Mouse (Mus musculus) olfactory bulb, adult 2 months (tissue): ENCODE measurements at regions not wholly inside any gene's neighbourhood (a gene's known extent, or its start where the extent isn't known, plus 50 kb on each side); places are given as distances from the start of the nearest gene placed in this dataset.

ENCODE experiments used
- H3K27ac ChIP-seq: fragments of 200-500 bp; 2 replicates; pipeline ENCODE4 v1.5.1; 2012; ENCODE audit warnings: low read depth, low read length; ENCODE audit not compliant: insufficient read depth
- H3K4me1 ChIP-seq: fragments of 200-500 bp; 2 replicates; pipeline ENCODE4 v1.6.1; 2012; ENCODE audit warnings: low read length; ENCODE audit not compliant: control insufficient read depth, insufficient read depth
- H3K4me3 ChIP-seq: fragments of 200-500 bp; 2 replicates; pipeline ENCODE4 v1.5.1; 2012; ENCODE audit warnings: mild to moderate bottlenecking, low read depth, low read length, moderate library complexity; ENCODE audit not compliant: insufficient read depth
- CTCF ChIP-seq: fragments of 200-500 bp; IDR thresholded peaks from 2 replicates; pipeline ENCODE4 v1.5.1; 2012; ENCODE audit warnings: low read depth, mild to moderate bottlenecking, low read length, moderate library complexity; ENCODE audit not compliant: insufficient read depth
- POLR2A ChIP-seq: fragments of 200-500 bp; IDR thresholded peaks from 2 replicates; pipeline ENCODE4 v1.6.1; 2012; ENCODE audit warnings: mild to moderate bottlenecking, low read depth, low read length, moderate library complexity; ENCODE audit not compliant: insufficient read depth
- WGBS: fragments of 180-500 bp; shearing (Covaris S2); methylation state at CpG from one replicate; pipeline ENCODE4 v1.1.7; 2018; 5-methylcytosine and 5-hydroxymethylcytosine counted together

GRCm38 (mm10) chr15:90333275-90333674 lies 109.2 kb downstream of the Alg10b start:
- no peak overlapping the region for H3K4me3 ChIP-seq
- 33% methylated on average over 4 of the region's 4 CpGs for WGBS
- peak overlapping the region; percentile 51; the same call in 1 of the 2 replicates for H3K27ac ChIP-seq
- no peaks in the 10 kb centered on the region for H3K4me1 ChIP-seq
- TF ChIP-seq POLR2A = no peak
- TF ChIP-seq CTCF = no peak

DNA sequence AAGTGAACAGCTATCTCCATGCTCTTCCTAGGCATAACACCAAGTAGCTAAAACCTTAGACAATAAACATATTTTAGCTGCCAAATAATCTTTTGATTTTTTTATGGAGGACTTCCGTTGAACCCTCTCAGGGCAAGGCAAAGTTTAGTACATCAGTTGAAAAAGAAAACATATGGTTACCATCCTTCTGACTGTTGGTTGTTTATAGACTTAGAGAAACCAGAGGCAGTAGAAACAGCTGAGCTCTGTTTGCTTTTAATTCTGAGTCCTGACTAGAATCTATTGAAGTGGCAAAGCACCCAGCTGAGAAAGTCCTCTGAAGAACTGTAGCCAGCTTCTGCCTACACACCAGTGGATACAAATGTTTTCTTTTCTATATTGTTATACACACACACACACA lies 109.7 kb downstream of the Alg10b start:
- H3K27ac ChIP-seq = peak overlapping the region; percentile 51; the same call in 1 of the 2 replicates
- no peaks in the 10 kb centered on the region for H3K4me1 ChIP-seq
- H3K4me3 ChIP-seq = no peak overlapping the region
- TF ChIP-seq POLR2A (no peak), CTCF (no peak)
- 33% methylated on average over 1 of the region's 1 CpGs for WGBS

DNA sequence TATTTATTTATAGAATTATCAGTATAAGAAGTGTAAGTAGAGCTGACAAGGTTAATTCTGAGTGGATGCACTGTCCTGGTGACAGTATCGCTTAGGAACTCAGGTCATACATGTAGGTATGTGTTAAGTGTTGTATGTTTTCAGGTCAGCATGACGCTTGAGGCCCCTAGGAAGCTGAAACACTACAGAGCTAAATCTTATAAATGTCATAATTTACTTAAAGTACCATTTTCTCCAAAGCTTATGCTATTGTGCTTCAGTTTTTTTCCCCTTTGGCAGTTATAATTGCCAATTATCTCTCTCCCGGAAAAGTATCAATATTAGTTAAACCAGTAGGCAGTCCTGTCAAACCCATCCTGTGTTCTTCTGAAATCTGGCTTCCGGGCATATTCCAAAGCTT lies 110.3 kb downstream of the Alg10b start:
- WGBS = 74% methylated on average over 4 of the region's 4 CpGs
- Histone ChIP-seq H3K4me3 (no peak overlapping the region), H3K4me1 (no peaks in the 10 kb centered on the region), H3K27ac (no peak overlapping the region)
- no peak for TF ChIP-seq POLR2A
- TF ChIP-seq CTCF = no peak

DNA sequence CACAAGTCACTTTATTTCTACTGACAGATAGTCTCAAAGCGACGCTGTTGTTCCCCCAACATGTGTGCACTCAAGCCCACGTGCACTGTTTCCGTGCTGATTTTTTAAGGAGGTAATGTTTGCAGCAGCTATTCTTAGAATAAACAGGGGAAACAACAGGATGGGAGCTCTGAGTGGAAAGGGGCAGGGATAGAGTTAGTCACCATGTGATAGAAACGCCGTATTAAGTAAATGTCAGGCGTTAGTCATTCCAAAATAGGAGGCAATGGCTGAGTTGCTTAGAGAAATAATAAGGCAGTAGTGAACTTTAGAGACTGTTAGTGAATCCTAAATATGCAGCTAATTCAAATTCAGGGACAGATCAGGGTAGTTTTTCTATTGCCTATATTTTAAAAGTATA lies 111.4 kb downstream of the Alg10b start:
- no peak overlapping the region for H3K4me3 ChIP-seq
- H3K4me1 ChIP-seq = no peaks in the 10 kb centered on the region
- TF ChIP-seq POLR2A (no peak), CTCF (no peak)
- peak overlapping the region; percentile 10; the same call in 1 of the 2 replicates for H3K27ac ChIP-seq
- WGBS = 21% methylated on average over 7 of the region's 7 CpGs

DNA sequence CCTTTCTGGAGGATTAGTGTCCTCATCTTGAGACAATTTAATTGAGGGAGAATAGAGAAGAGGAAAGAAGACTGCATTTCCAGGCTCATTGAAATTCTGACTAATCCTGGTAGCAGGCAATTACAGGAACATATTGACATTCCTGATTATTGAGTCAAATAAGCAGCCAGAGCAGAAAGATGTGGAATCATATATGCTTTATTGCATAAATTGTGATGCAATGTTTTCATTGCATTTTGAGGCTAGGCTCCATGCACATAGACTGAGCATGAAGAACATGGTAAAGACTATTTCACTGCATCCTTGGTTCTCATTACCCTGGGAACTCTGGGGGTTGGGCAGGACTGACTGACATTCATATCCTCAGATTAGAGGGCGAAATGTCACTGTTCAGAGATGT lies 116.0 kb downstream of the Alg10b start:
- no peaks in the 10 kb centered on the region for H3K4me1 ChIP-seq
- WGBS = 94% methylated on average over 1 of the region's 1 CpGs
- no peak for TF ChIP-seq CTCF
- TF ChIP-seq POLR2A = no peak

GRCm38 (mm10) chr15:90341261-90341660 lies 117.2 kb downstream of the Alg10b start:
- no peak overlapping the region for H3K4me3 ChIP-seq
- TF ChIP-seq POLR2A (no peak), CTCF (no peak)
- 86% methylated on average over 2 of the region's 2 CpGs for WGBS
- H3K27ac ChIP-seq = no peak overlapping the region
- H3K4me1 ChIP-seq = no peaks in the 10 kb centered on the region

More for the DNA sequence above, 116.0 kb downstream of the Alg10b start:
- Histone ChIP-seq H3K4me3 (no peak overlapping the region), H3K27ac (no peak overlapping the region)

DNA sequence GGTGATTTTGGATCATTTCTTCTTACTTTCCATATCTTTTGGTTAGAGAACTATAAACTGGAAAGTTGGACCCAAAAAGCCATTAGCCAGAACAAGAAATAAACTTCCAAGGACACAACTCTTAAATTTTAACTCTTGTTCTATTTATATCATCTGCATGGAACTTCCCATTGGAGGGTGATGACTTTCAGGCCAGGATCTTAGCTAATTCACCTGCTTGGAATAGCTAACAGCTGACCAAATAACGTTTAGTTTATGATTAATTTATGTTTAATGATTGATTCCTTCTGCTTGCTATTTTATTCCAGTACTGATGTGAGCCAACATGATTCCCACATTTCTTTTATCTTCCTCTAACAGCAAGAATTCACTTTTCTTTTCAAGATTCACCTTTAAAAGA lies 119.7 kb downstream of the Alg10b start:
- TF ChIP-seq POLR2A (no peak), CTCF (no peak)
- WGBS = 85% methylated on average over 1 of the region's 1 CpGs
- Histone ChIP-seq H3K4me3 (no peak overlapping the region), H3K27ac (no peak overlapping the region), H3K4me1 (no peaks in the 10 kb centered on the region)

DNA sequence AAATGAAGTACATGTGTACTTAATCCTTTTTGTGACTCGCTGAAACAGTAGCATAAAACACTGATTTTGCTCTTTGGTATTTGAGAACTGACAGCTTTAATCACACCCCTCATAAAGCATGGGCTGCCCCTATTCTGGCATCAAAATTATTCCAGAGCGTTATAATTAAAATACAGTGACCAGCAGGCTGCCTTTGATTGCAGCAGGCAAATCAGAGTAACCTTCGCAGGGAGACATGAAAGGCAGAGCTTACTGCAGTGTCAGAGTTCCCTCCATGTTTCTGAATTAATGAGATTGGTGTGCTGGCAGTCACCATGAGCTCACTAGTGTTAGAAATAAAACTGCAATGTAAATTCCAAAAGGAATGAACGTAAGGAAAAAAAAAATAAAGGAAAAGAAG lies 120.8 kb downstream of the Alg10b start:
- Histone ChIP-seq H3K4me1 (no peaks in the 10 kb centered on the region), H3K4me3 (no peak overlapping the region), H3K27ac (no peak overlapping the region)
- WGBS = 56% methylated on average over 4 of the region's 4 CpGs
- TF ChIP-seq CTCF = no peak
- no peak for TF ChIP-seq POLR2A

DNA sequence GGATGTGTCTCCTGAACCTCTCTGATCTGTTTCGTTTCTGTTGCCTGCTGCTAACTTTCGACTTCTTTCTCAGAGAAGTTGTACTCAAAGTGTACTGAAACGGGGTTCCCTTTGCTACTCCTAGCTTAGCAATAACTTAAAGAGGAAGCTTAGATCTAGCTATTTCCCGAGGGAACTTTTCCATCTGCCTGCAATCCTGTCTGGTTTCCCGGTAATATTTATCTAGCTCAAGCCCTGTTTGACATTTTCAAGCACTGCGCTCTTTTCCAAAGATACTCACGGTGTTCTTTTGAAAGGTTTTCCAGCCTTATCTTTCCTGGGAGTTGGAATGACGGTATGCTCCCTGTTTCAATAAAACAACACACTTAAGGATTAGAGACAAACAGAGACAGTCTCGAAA lies 122.1 kb downstream of the Alg10b start:
- no peak for TF ChIP-seq CTCF
- no peak for TF ChIP-seq POLR2A
- 63% methylated on average over 9 of the region's 9 CpGs for WGBS
- H3K4me3 ChIP-seq = no peak overlapping the region
- no peak overlapping the region for H3K27ac ChIP-seq
- H3K4me1 ChIP-seq = no peaks in the 10 kb centered on the region

DNA sequence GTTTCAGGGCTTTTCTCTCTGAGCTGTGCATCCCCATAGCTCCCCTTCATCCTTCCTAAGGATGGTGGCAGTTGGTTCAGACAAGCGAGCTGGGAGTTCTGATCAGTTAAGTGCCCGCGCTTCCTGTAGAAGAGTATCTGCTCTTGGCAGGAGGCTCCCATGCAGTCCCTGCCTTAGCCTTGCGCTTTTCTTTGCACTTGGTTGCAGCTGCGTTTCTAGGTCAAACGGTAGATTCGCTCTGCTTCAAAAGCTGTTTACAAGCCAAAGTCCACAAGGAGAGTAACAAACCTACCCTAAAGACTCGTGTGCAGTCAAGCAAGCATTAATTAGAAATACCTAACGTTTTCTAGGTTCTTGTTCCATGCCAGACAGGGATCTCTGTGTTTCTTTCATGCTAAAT lies 122.6 kb downstream of the Alg10b start:
- H3K27ac ChIP-seq = no peak overlapping the region
- no peaks in the 10 kb centered on the region for H3K4me1 ChIP-seq
- no peak overlapping the region for H3K4me3 ChIP-seq
- TF ChIP-seq POLR2A (no peak), CTCF (no peak)
- 40% methylated on average over 9 of the region's 9 CpGs for WGBS
